Mouse (Mus musculus) urinary bladder, adult 2 months (tissue): ENCODE results near the gene Adrb1. TPM values are rescaled to one million over a fixed set of nuclear protein-coding genes. Genes with fewer than 3 reads are reported as not detected.

Source experiments
- DNase-seq: peaks from one replicate; pipeline ENCODE4 v3.0.0; 2022; ENCODE audit warnings: low spot score
- polyA plus RNA-seq: library from polyadenylated mRNA; depleted of rRNA; stranded (reverse); fragments of >200 nt; gene quantifications from 2 replicates; pipeline ENCODE4 v1.2.3, GENCODE M21; 2012; rRNA removed

The Adrb1 gene
- 1.0 TPM in 2 replicates for polyA plus RNA-seq

GRCm38 (mm10) chr19:56721387-56722211 is at the start of gene Adrb1:
Gene Adrb1, plus strand, starts transcription at chr19:56722199.
- DNase-seq = peak; percentile 38

- no peak for DNase-seq
These were observed 46.3 kb upstream of the Adrb1 start for GRCm38 (mm10) chr19:56675690-56676089.

GRCm38 (mm10) chr19:56676506-56676905 is 45.5 kb upstream of the Adrb1 start:
- no peak for DNase-seq

GRCm38 (mm10) chr19:56677611-56678010 is 44.4 kb upstream of the Adrb1 start:
- DNase-seq = no peak

- DNase-seq = no peak
These were observed 43.5 kb upstream of the Adrb1 start for GRCm38 (mm10) chr19:56678516-56678915.

GRCm38 (mm10) chr19:56679213-56679965 is 42.6 kb upstream of the Adrb1 start:
- DNase-seq = no peak

GRCm38 (mm10) chr19:56679992-56680391 is 42.0 kb upstream of the Adrb1 start:
- no peak for DNase-seq

- no peak for DNase-seq
These were observed 39.7 kb upstream of the Adrb1 start for GRCm38 (mm10) chr19:56682297-56682696.

- no peak for DNase-seq
These were observed 39.2 kb upstream of the Adrb1 start for GRCm38 (mm10) chr19:56682843-56683242.

GRCm38 (mm10) chr19:56685515-56685914 is 36.5 kb upstream of the Adrb1 start:
- DNase-seq = no peak

- DNase-seq = no peak
These were observed 35.8 kb upstream of the Adrb1 start for GRCm38 (mm10) chr19:56686218-56686617.

- DNase-seq = no peak
These were observed 34.9 kb upstream of the Adrb1 start for GRCm38 (mm10) chr19:56687026-56687635.

- DNase-seq = no peak
These were observed 34.3 kb upstream of the Adrb1 start for GRCm38 (mm10) chr19:56687676-56688075.

GRCm38 (mm10) chr19:56688661-56689335 is 33.2 kb upstream of the Adrb1 start:
- DNase-seq = no peak

GRCm38 (mm10) chr19:56689493-56689892 is 32.5 kb upstream of the Adrb1 start:
- DNase-seq = no peak

GRCm38 (mm10) chr19:56691103-56691502 is 30.9 kb upstream of the Adrb1 start:
- DNase-seq = no peak

GRCm38 (mm10) chr19:56692451-56692850 is 29.5 kb upstream of the Adrb1 start:
- DNase-seq = no peak

- DNase-seq = no peak
These were observed 24.4 kb upstream of the Adrb1 start for GRCm38 (mm10) chr19:56697370-56698144.

- no peak for DNase-seq
These were observed 21.2 kb upstream of the Adrb1 start for GRCm38 (mm10) chr19:56700848-56701247.

GRCm38 (mm10) chr19:56701404-56702033 is 20.5 kb upstream of the Adrb1 start:
- DNase-seq = no peak

GRCm38 (mm10) chr19:56702039-56702438 is 20.0 kb upstream of the Adrb1 start:
- DNase-seq = no peak
